Mouse (Mus musculus) liver, embryonic 14.5 days (tissue): ENCODE measurements around the gene Serinc1. TPM values are rescaled to one million over a fixed set of nuclear protein-coding genes. Genes with fewer than 3 reads are reported as not detected.

ENCODE experiments used
- ATAC-seq: fragments of 200-750 bp; cut with Nextera tagmentation; 2 replicates; pipeline ENCODE4 v1.8.0; 2017; ENCODE audit warnings: moderate number of reproducible peaks, mild to moderate bottlenecking, moderate library complexity; ENCODE audit not compliant: insufficient read depth
- DNase-seq, 3 experiments: peaks; one replicate each; pipeline ENCODE4 v3.0.0-alpha.2; 2012 to 2013; ENCODE audit warnings: low read depth in 3 of 3, low spot score in 3 of 3
- H3K27ac ChIP-seq: fragments of 300-500 bp; sonication (generic); 2 replicates; pipeline ENCODE4 v1.5.1; 2014; ENCODE audit warnings: moderate library complexity, mild to moderate bottlenecking, control low read depth, inconsistent platforms
- H3K27me3 ChIP-seq: fragments of 300-500 bp; sonication (generic); 2 replicates; pipeline ENCODE4 v1.6.1; 2014; ENCODE audit warnings: mild to moderate bottlenecking, low read length, moderate library complexity; ENCODE audit not compliant: control insufficient read depth, insufficient read depth
- H3K36me3 ChIP-seq: fragments of 300-500 bp; sonication (generic); replicated peaks from 2 replicates; pipeline ENCODE4 v1.6.1; 2014; ENCODE audit warnings: low read depth; ENCODE audit not compliant: control insufficient read depth, insufficient read depth
- H3K4me1 ChIP-seq, 2 experiments: fragments of 200-500 bp in 1 of 2; fragments of 300-500 bp in 1 of 2; sonication (generic) in 1 of 2; replicated peaks; 2 replicates each; pipeline ENCODE4 v1.6.1; 2012 to 2014; ENCODE audit warnings: antibody characterized with exemption in 1 of 2, inconsistent platforms in 1 of 2, low read length in 1 of 2; ENCODE audit not compliant: control insufficient read depth in 2 of 2, insufficient read depth in 2 of 2
- H3K4me2 ChIP-seq: fragments of 300-500 bp; sonication (generic); 2 replicates; pipeline ENCODE4 v1.6.1; 2014; ENCODE audit warnings: low read depth, mild to moderate bottlenecking, control low read depth, moderate library complexity
- H3K4me3 ChIP-seq, 2 experiments: fragments of 200-500 bp in 1 of 2; fragments of 300-500 bp in 1 of 2; sonication (generic) in 1 of 2; 2 replicates each; pipeline ENCODE4 v1.5.1; 2012 to 2014; ENCODE audit warnings: low read depth in 2 of 2, low read length in 2 of 2, mild to moderate bottlenecking in 2 of 2, control low read depth in 1 of 2, inconsistent platforms in 1 of 2, moderate library complexity in 1 of 2; ENCODE audit not compliant: insufficient read depth in 1 of 2
- H3K9ac ChIP-seq: fragments of 300-500 bp; sonication (generic); replicated peaks from 2 replicates; pipeline ENCODE4 v1.6.1; 2014; ENCODE audit warnings: mild to moderate bottlenecking, control low read depth, moderate library complexity
- H3K9me3 ChIP-seq: fragments of 300-500 bp; sonication (generic); 2 replicates; pipeline ENCODE4 v1.6.1; 2016; ENCODE audit warnings: low read length, mixed read lengths; ENCODE audit not compliant: control insufficient read depth
- CTCF ChIP-seq: IDR thresholded peaks from 2 replicates; pipeline ENCODE4 v1.5.1; 2016; ENCODE audit warnings: antibody characterized with exemption, low read depth, control low read depth
- EP300 ChIP-seq: IDR thresholded peaks from 2 replicates; pipeline ENCODE4 v1.6.1; 2016; ENCODE audit warnings: antibody characterized with exemption, low read depth
- WGBS: fragments of 180-500 bp; shearing (Covaris S2); extraction: QIAGEN DNeasy Blood & Tissue Kit; methylation state at CpG from one replicate; pipeline ENCODE4 v1.1.7; 2014; ENCODE audit not compliant: insufficient replicate concordance; 5-methylcytosine and 5-hydroxymethylcytosine counted together
- polyA plus RNA-seq, 2 experiments: library from polyadenylated mRNA; depleted of rRNA in 1 of 2; stranded (reverse) in 1 of 2; unstranded in 1 of 2; fragments of >200 nt; fragmentation: Nextera tagmentation in 1 of 2; extraction: Ambion mirVana in 1 of 2; gene quantifications; 2 replicates each; pipeline versions ENCODE4 v1.2.1 to v1.2.3; 2012 to 2014

Gene Serinc1
- polyA plus RNA-seq, 2 experiments: 36.6 to 67.7 TPM

GRCm38 (mm10) chr10:57499414-57500156 lies 32.7 kb downstream of the Serinc1 start:
- H3K27me3 ChIP-seq: no peaks in the 10 kb centered on the region
- H3K27ac ChIP-seq: no peak overlapping the region
- ATAC-seq: peak; percentile 64; the same call in 1 of the 2 replicates
- no peak overlapping the region for H3K4me3 ChIP-seq
- no peak for TF ChIP-seq CTCF
- no peak for TF ChIP-seq EP300
- DNase-seq: no peak
- H3K9ac ChIP-seq: no peak overlapping the region
- WGBS: 65% methylated on average over 9 of the region's 9 CpGs
- H3K4me2 ChIP-seq: no peak overlapping the region; the same call in 1 of the 2 replicates
- H3K4me1 ChIP-seq: no peaks in the 10 kb centered on the region
- no peaks in the 10 kb centered on the region for H3K9me3 ChIP-seq
- H3K36me3 ChIP-seq: no peaks in the 10 kb centered on the region

- H3K27me3 ChIP-seq: no peaks in the 10 kb centered on the region
- H3K9me3 ChIP-seq: no peaks in the 10 kb centered on the region
- WGBS: 61% methylated on average over 2 of the region's 2 CpGs
- no peak overlapping the region for H3K27ac ChIP-seq
- peaks cover 0 to 4% of the 10 kb centered on the region in 2 experiments; a peak in 1 of 4 replicates for H3K4me1 ChIP-seq
- no peak overlapping the region for H3K9ac ChIP-seq
- no peak overlapping the region for H3K4me2 ChIP-seq
- H3K4me3 ChIP-seq: no peak overlapping the region
- no peak for TF ChIP-seq CTCF
- TF ChIP-seq EP300: no peak
- no peak for DNase-seq
- ATAC-seq: no peak
- H3K36me3 ChIP-seq: no peaks in the 10 kb centered on the region
Measured at GRCm38 (mm10) chr10:57492050-57492449, 40.3 kb downstream of the Serinc1 start.

GRCm38 (mm10) chr10:57488591-57488990 lies 43.7 kb downstream of the Serinc1 start:
- H3K9ac ChIP-seq: no peak overlapping the region
- peaks cover 0 to 7% of the 10 kb centered on the region in 2 experiments; a peak in 2 of 4 replicates for H3K4me1 ChIP-seq
- H3K27ac ChIP-seq: no peak overlapping the region
- ATAC-seq (no peak), DNase-seq (no peak)
- H3K4me3 ChIP-seq: no peak overlapping the region
- TF ChIP-seq CTCF: no peak
- no peak for TF ChIP-seq EP300
- H3K9me3 ChIP-seq: no peaks in the 10 kb centered on the region
- H3K4me2 ChIP-seq: peak overlapping the region; percentile 16
- H3K36me3 ChIP-seq: no peaks in the 10 kb centered on the region
- H3K27me3 ChIP-seq: no peaks in the 10 kb centered on the region

- no peak for DNase-seq
- 0 out of 2 replicates have a peak overlapping the region, but pooled peaks have one; percentile 7 for H3K9ac ChIP-seq
- TF ChIP-seq CTCF (no peak), EP300 (no peak)
- no peaks in the 10 kb centered on the region for H3K9me3 ChIP-seq
- no peaks in the 10 kb centered on the region for H3K36me3 ChIP-seq
- H3K27me3 ChIP-seq: no peaks in the 10 kb centered on the region
- no peak overlapping the region for H3K27ac ChIP-seq
- H3K4me1 ChIP-seq: peaks cover 0 to 7% of the 10 kb centered on the region in 2 experiments; a peak in 2 of 4 replicates
- H3K4me2 ChIP-seq: peak overlapping the region; percentile 89
- ATAC-seq: no peak
- H3K4me3 ChIP-seq: peak overlapping the region; percentile 80 to 94
- WGBS: 8% methylated on average over 8 of the region's 8 CpGs
Measured at GRCm38 (mm10) chr10:57487201-57487600, 45.1 kb downstream of the Serinc1 start.

- peak; percentile 64 for ATAC-seq
- peaks cover 0 to 7% of the 10 kb centered on the region in 2 experiments; a peak in 2 of 4 replicates for H3K4me1 ChIP-seq
- TF ChIP-seq EP300 (no peak), CTCF (no peak)
- WGBS: under 1% methylated on average over 60 of the region's 65 CpGs
- H3K4me3 ChIP-seq: peak overlapping the region; percentile 80 to 94
- H3K36me3 ChIP-seq: no peaks in the 10 kb centered on the region
- DNase-seq: no peak
- H3K27me3 ChIP-seq: no peaks in the 10 kb centered on the region
- no peak overlapping the region; the same call in 1 of the 2 replicates for H3K27ac ChIP-seq
- peak overlapping the region; percentile 89 for H3K4me2 ChIP-seq
- H3K9me3 ChIP-seq: no peaks in the 10 kb centered on the region
- H3K9ac ChIP-seq: peak overlapping the region; percentile 69
Measured at GRCm38 (mm10) chr10:57486542-57487071, 45.7 kb downstream of the Serinc1 start.
